Mouse (Mus musculus): Measurements from ENCODE around the gene Gid4.

- no peak for TF ChIP-seq CHD2 (IDR thresholded peaks at IDR 0.05; ENCODE audit: low read depth, low read length)
- no peak for TF ChIP-seq HCFC1 (IDR thresholded peaks at IDR 0.05; ENCODE audit: borderline replicate concordance, insufficient read depth, low read length)
- TF ChIP-seq ZNF384 (IDR thresholded peaks at IDR 0.05; ENCODE audit: low read depth, low read length) = no peak
- TF ChIP-seq ZC3H11A (IDR thresholded peaks at IDR 0.05; ENCODE audit: borderline replicate concordance, low read depth, low read length) = no peak
These were observed 49.0 kb downstream of the Gid4 start for GRCm38 (mm10) chr11:60465943-60466380.

Measured in ES-E14 (cell line).